Mouse (Mus musculus): ENCODE results near the gene Vgll3. TPM values are rescaled to one million over a fixed set of nuclear protein-coding genes. Genes with fewer than 3 reads are reported as not detected.

Gene Vgll3
- polyA plus RNA-seq (2014; fragmentation: Illumina TruSeq; extraction: RNeasy Lipid Tissue Mini Kit (QIAGEN cat#74804); ENCODE audit: low read depth, low replicate concordance): 17.7 TPM

GRCm38 (mm10) chr16:65814918-65815881 lies at the start of gene Vgll3:
TSS of gene Vgll3 (plus strand) at chr16:65815257.

